Comparison of ENCODE assay signal across 16 mouse cellular contexts in the genomic region with DNA sequence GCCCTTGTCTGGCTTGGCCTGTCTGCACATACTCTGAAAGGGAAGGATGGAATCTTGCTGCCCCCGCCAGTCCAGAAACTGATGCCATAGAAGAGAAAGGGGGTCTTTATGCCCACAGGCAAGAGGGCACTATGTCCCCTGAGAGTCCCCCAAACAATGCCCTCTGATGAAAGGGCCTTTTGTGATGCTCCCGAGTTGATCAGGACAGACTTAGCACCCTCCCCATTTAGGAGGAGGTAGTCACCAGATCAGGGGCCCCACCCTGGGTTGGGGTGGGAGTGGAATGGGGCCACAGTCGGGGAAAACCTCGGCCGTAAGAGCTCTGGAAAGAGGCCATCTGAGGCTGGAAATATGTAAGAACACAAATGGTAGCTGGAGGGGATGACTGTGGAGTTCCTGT. TPM values are rescaled to one million over a fixed set of nuclear protein-coding genes. Genes with fewer than 3 reads are reported as not detected.
DNase-seq lines count a peak whose midpoint lies in the region; ATAC-seq lines count a peak whose summit lies in the region.
"Had no signal": no experiment of that assay in that cellular context is flagged by ENCODE, and none has a peak within 500 bp of the region (broad histone marks: within the 10 kb centered on the region; RNA-seq: fewer than 3 reads in every experiment).

No protein-coding gene starts in this region.

- ATAC-seq in heart, embryonic 14.5 days (ENCODE audit: insufficient number of reproducible peaks, insufficient read depth, low FRiP score, low read depth): no peak

- no peak overlapping the region for H3K9ac ChIP-seq in heart, embryonic 14.5 days (ENCODE audit: low read length)

- H3K36me3 ChIP-seq in heart, embryonic 14.5 days (ENCODE audit: control insufficient read depth, insufficient read depth, low read length): no peaks in the 10 kb centered on the region
- H3K36me3 ChIP-seq in limb, embryonic 10.5 days: no peaks in the 10 kb centered on the region

- H3K27me3 ChIP-seq in heart, embryonic 14.5 days (ENCODE audit: control insufficient read depth, insufficient read depth, low read length): no peaks in the 10 kb centered on the region
- H3K27me3 ChIP-seq in limb, embryonic 10.5 days (ENCODE audit: low read depth, poor library complexity, severe bottlenecking): no peaks in the 10 kb centered on the region
- H3K27me3 ChIP-seq: CH12.LX had no signal

- H3K27ac ChIP-seq in heart, embryonic 14.5 days (replicated peaks in 1 of 2; ENCODE audit: control insufficient read depth in 1 of 2, insufficient read depth in 1 of 2, low read depth in 2 of 2, low read length in 2 of 2): peak overlapping the region; percentile 46 to 59; a peak in 3 of 4 replicates
- H3K27ac ChIP-seq in limb, embryonic 10.5 days: peak overlapping the region; percentile 27; the same call in 1 of the 2 replicates

- WGBS in heart, embryonic 14.5 days: 38% methylated on average over 5 of the region's 5 CpGs
- 82% methylated on average over 5 of the region's 5 CpGs for WGBS in limb, embryonic 10.5 days

- DNase-seq in heart, adult 18-20 months: no peak
- peak; percentile 88 for DNase-seq in retina, postnatal 1 day
- no peak for DNase-seq in retina, embryonic 14.5 days (ENCODE audit: low spot score)
- DNase-seq in limb, embryonic 10.5 days (ENCODE audit: low spot score): no peak
- DNase-seq in testis, postnatal 14 days (ENCODE audit: low spot score): no peak
- DNase-seq in adipocyte (ENCODE audit: low spot score): no peak
- DNase-seq: cerebellum, adult 9-10 months; gastrocnemius, postnatal 14 days; kidney, adult 8-10 months; layer of hippocampus, adult 9-11 months; liver; lung, postnatal 4 days; right cerebral cortex, postnatal 14 days had no signal

- no peak overlapping the region for H3K4me3 ChIP-seq in heart, embryonic 14.5 days (ENCODE audit: control insufficient read depth in 1 of 2, insufficient read depth in 1 of 2, low read depth in 1 of 2, low read length in 2 of 2)
- no peak overlapping the region for H3K4me3 ChIP-seq in limb, embryonic 10.5 days
- H3K4me3 ChIP-seq: erythroblast, embryonic 14.5 days had no signal

- H3K9me3 ChIP-seq in heart, embryonic 14.5 days (ENCODE audit: control insufficient read depth, low read length): no peaks in the 10 kb centered on the region
- no peaks in the 10 kb centered on the region for H3K9me3 ChIP-seq in limb, embryonic 10.5 days (replicated peaks)

- no peak overlapping the region for H3K4me2 ChIP-seq in heart, embryonic 14.5 days (ENCODE audit: low read length)

- H3K4me1 ChIP-seq in heart, embryonic 14.5 days (ENCODE audit: control insufficient read depth in 2 of 2, insufficient read depth in 2 of 2, low read length in 2 of 2): peaks cover 35 to 41% of the 10 kb centered on the region in 2 experiments
- peaks cover 29% of the 10 kb centered on the region for H3K4me1 ChIP-seq in limb, embryonic 10.5 days

RNA-seq across cellular contexts. Expression of gene Cfap20, which starts 37.5 kb away (rescaled TPM):
- polyA plus RNA-seq in heart, embryonic 14.5 days (2014; fragmentation: Nextera tagmentation; extraction: Ambion mirVana): 184 and 195 TPM in 2 replicates
- total RNA-seq in heart, adult 18-20 months (2021): 10 to 100 TPM; 17.5 to 25.3 TPM
- polyA plus RNA-seq in limb, embryonic 10.5 days (2016; fragmentation: Nextera tagmentation; extraction: Ambion mirVana): 134 and 143 TPM in 2 replicates

RNA-seq across cellular contexts. Expression of gene Mmp15, which starts 45.1 kb away (rescaled TPM):
- 49.7 and 58.5 TPM in 2 replicates for polyA plus RNA-seq in heart, embryonic 14.5 days (2014; fragmentation: Nextera tagmentation; extraction: Ambion mirVana)
- total RNA-seq in heart, adult 18-20 months (2021): 10 to 100 TPM; 57.4 to 67.4 TPM
- polyA plus RNA-seq in limb, embryonic 10.5 days (2016; fragmentation: Nextera tagmentation; extraction: Ambion mirVana): 9.5 and 10.3 TPM in 2 replicates
